8 mouse cellular contexts compared by ENCODE assay signal in the genomic region with DNA sequence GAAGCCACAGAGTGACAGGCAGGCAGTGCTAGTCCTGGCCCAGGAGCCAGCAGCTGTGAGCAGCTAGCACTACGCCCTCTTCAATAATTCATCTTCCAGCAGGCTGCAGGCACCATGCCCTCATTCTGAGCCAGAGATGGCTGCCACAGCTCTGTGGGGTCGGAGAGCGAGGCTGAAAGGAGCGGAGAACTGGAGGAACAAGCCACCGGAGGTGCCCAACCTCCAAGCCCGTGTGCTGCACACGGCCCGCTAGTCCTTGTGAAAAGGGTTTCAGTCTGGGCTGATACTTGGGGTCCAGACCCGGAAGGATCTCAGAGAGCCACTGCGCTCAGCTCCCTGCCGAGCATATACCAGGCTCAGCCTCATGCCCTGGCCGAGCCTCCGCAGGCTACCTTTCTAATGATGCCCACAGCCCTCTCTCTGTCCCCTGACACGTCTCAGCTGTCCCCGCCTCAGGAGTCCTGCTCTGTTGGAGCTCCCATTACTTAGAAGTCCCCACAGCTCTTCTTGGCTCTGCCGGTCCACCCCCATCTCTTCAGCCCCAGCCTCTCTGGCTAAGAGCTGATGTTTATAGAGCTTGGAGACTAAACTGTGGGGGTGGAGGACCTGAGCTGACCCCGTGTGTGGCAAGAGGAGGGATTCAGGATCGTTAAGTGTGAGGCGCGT. TPM values are rescaled to one million over a fixed set of nuclear protein-coding genes. Genes with fewer than 3 reads are reported as not detected.
A peak's percentile ranks its signal among the peaks of the same experiment; 100 is the strongest.
DNase-seq lines count a peak whose midpoint lies in the region; ATAC-seq and TF ChIP-seq lines count a peak whose summit lies in the region.

No protein-coding gene starts in this region.

- no peak overlapping the region for H3K27ac ChIP-seq in thymus, adult 2 months (ENCODE audit: control insufficient read depth, insufficient read depth, low read length)
- no peak overlapping the region for H3K27ac ChIP-seq in liver, embryonic 13.5 days
- peak overlapping the region; percentile 42; the same call in 1 of the 2 replicates for H3K27ac ChIP-seq in stomach, embryonic 15.5 days

- H3K4me1 ChIP-seq in thymus, adult 2 months (replicated peaks; ENCODE audit: control insufficient read depth, insufficient read depth, low read length) = peaks cover 20% of the 10 kb centered on the region
- peaks cover 28% of the 10 kb centered on the region for H3K4me1 ChIP-seq in liver, embryonic 13.5 days (replicated peaks)
- peaks cover 50% of the 10 kb centered on the region for H3K4me1 ChIP-seq in stomach, embryonic 15.5 days

- 0 out of 2 replicates have a peak overlapping the region, but pooled peaks have one; percentile 17 for H3K9ac ChIP-seq in liver, embryonic 13.5 days
- H3K9ac ChIP-seq in stomach, embryonic 15.5 days = no peak overlapping the region

- no peak overlapping the region for H3K4me3 ChIP-seq in thymus, adult 2 months (ENCODE audit: control insufficient read depth, insufficient read depth, low read length)
- no peak overlapping the region for H3K4me3 ChIP-seq in liver, embryonic 13.5 days (replicated peaks)
- H3K4me3 ChIP-seq in stomach, embryonic 15.5 days (replicated peaks) = peak overlapping the region; percentile 8

- 26% methylated on average over 20 of the region's 20 CpGs for WGBS in thymus, adult 2 months
- 15% methylated on average over 20 of the region's 20 CpGs for WGBS in liver, embryonic 13.5 days (ENCODE audit: insufficient replicate concordance)
- WGBS in stomach, embryonic 15.5 days = 9% methylated on average over 20 of the region's 20 CpGs

- no peaks in the 10 kb centered on the region for H3K9me3 ChIP-seq in liver, embryonic 13.5 days (replicated peaks)
- H3K9me3 ChIP-seq in stomach, embryonic 15.5 days = no peaks in the 10 kb centered on the region

- peaks cover 5% of the 10 kb centered on the region; the same call in 1 of the 2 replicates for H3K27me3 ChIP-seq in thymus, adult 2 months (ENCODE audit: control insufficient read depth, insufficient read depth, low read length)
- peaks cover 95% of the 10 kb centered on the region for H3K27me3 ChIP-seq in liver, embryonic 13.5 days
- peaks cover 18% of the 10 kb centered on the region for H3K27me3 ChIP-seq in stomach, embryonic 15.5 days (replicated peaks)

- peak overlapping the region; percentile 4; the same call in 1 of the 2 replicates for H3K4me2 ChIP-seq in liver, embryonic 13.5 days
- peak overlapping the region; percentile 49 for H3K4me2 ChIP-seq in stomach, embryonic 15.5 days

- 0 out of 2 replicates have a peak, but pooled peaks have one; percentile 17 for TF ChIP-seq POLR2A in thymus, adult 2 months (IDR thresholded peaks at IDR 0.05; ENCODE audit: control insufficient read depth, extremely low read depth, insufficient read depth, low read length, poor library complexity)

- TF ChIP-seq CTCF in thymus, adult 2 months (IDR thresholded peaks at IDR 0.05; ENCODE audit: borderline replicate concordance, control insufficient read depth, extremely low read depth, insufficient read depth, low read length, poor library complexity) = 0 out of 2 replicates have a peak, but pooled peaks have one; percentile 1

- peak; percentile 46 for DNase-seq in CD4-positive, CD25-positive, alpha-beta regulatory T cell, adult 2 months (ENCODE audit: low read depth, low spot score)
- no peak for DNase-seq in thymus, adult 2 months
- no peak for DNase-seq in thymus, postnatal 14 days
- DNase-seq in liver, embryonic 13.5 days = no peak
- DNase-seq in adipocyte (ENCODE audit: low spot score) = no peak

- no peak for ATAC-seq in CD4-positive, CD25-positive, alpha-beta regulatory T cell, adult 4 months
- ATAC-seq in liver, embryonic 13.5 days (ENCODE audit: low read depth) = no peak
- ATAC-seq in stomach, embryonic 15.5 days (ENCODE audit: insufficient read depth, low FRiP score, low read depth) = no peak
- ATAC-seq in erythroid progenitor cell, adult 5-6 weeks (replicated peaks; ENCODE audit: low FRiP score, poor library complexity, severe bottlenecking) = no peak

- H3K36me3 ChIP-seq in thymus, adult 2 months (ENCODE audit: control insufficient read depth, insufficient read depth, low read length) = no peaks in the 10 kb centered on the region
- H3K36me3 ChIP-seq in liver, embryonic 13.5 days = no peaks in the 10 kb centered on the region
- H3K36me3 ChIP-seq in stomach, embryonic 15.5 days = no peaks in the 10 kb centered on the region

RNA-seq across cellular contexts. Expression of gene Cacnb3, which starts 1.9 kb away (rescaled TPM):
- not detected for polyA plus RNA-seq in CD4-positive, CD25-positive, alpha-beta regulatory T cell, adult 4 months (2017; shearing (Covaris generic))
- polyA plus RNA-seq in thymus, adult 2 months (2012; rRNA removed) = 102 and 127 TPM in 2 replicates
- polyA plus RNA-seq in liver, embryonic 13.5 days (2015; fragmentation: Nextera tagmentation; extraction: Ambion mirVana) = 1.4 and 1.5 TPM in 2 replicates
- polyA plus RNA-seq in stomach, embryonic 15.5 days (2015; fragmentation: Nextera tagmentation; extraction: Ambion mirVana) = 29.0 and 32.2 TPM in 2 replicates
- total RNA-seq in erythroid progenitor cell, adult 5-6 weeks (2015; ENCODE audit: low replicate concordance) = not detected in 2 replicates
- 0.77 TPM in 1 of 2 replicates, not detected in the other for total RNA-seq in erythroid progenitor cell, adult 5-6 weeks (2017; ENCODE audit: low replicate concordance)

RNA-seq across cellular contexts. Expression of gene Adcy6, which starts 18.8 kb away (rescaled TPM):
- polyA plus RNA-seq in CD4-positive, CD25-positive, alpha-beta regulatory T cell, adult 4 months (2017; shearing (Covaris generic)) = 1 to 10 TPM; 1.1 to 1.5 TPM
- polyA plus RNA-seq in thymus, adult 2 months (2012; rRNA removed) = 211 and 230 TPM in 2 replicates
- 5.2 and 6.2 TPM in 2 replicates for polyA plus RNA-seq in liver, embryonic 13.5 days (2015; fragmentation: Nextera tagmentation; extraction: Ambion mirVana)
- polyA plus RNA-seq in stomach, embryonic 15.5 days (2015; fragmentation: Nextera tagmentation; extraction: Ambion mirVana) = 21.9 and 22.5 TPM in 2 replicates
- total RNA-seq in erythroid progenitor cell, adult 5-6 weeks (2015; ENCODE audit: low replicate concordance) = 62.3 and 81.3 TPM in 2 replicates
- 133 and 140 TPM in 2 replicates for total RNA-seq in erythroid progenitor cell, adult 5-6 weeks (2017; ENCODE audit: low replicate concordance)

RNA-seq across cellular contexts. Expression of gene Ddx23, which starts 34.0 kb away (rescaled TPM):
- polyA plus RNA-seq in CD4-positive, CD25-positive, alpha-beta regulatory T cell, adult 4 months (2017; shearing (Covaris generic)) = 10 to 100 TPM; 29.4 to 29.8 TPM
- 59.7 and 65.5 TPM in 2 replicates for polyA plus RNA-seq in thymus, adult 2 months (2012; rRNA removed)
- 14.7 and 15.5 TPM in 2 replicates for polyA plus RNA-seq in liver, embryonic 13.5 days (2015; fragmentation: Nextera tagmentation; extraction: Ambion mirVana)
- polyA plus RNA-seq in stomach, embryonic 15.5 days (2015; fragmentation: Nextera tagmentation; extraction: Ambion mirVana) = 22.9 and 26.8 TPM in 2 replicates
- total RNA-seq in erythroid progenitor cell, adult 5-6 weeks (2015; ENCODE audit: low replicate concordance) = 24.5 and 26.0 TPM in 2 replicates
- 49.9 and 91.9 TPM in 2 replicates for total RNA-seq in erythroid progenitor cell, adult 5-6 weeks (2017; ENCODE audit: low replicate concordance)

RNA-seq across cellular contexts. Expression of gene Rnd1, which starts 48.5 kb away (rescaled TPM):
- 1 to 10 TPM in 1 of 2 experiments, under 1 TPM in 1; 0.35 to 1.9 TPM for polyA plus RNA-seq in CD4-positive, CD25-positive, alpha-beta regulatory T cell, adult 4 months (2017; shearing (Covaris generic))
- 2.6 and 2.8 TPM in 2 replicates for polyA plus RNA-seq in thymus, adult 2 months (2012; rRNA removed)
- polyA plus RNA-seq in liver, embryonic 13.5 days (2015; fragmentation: Nextera tagmentation; extraction: Ambion mirVana) = 0.35 and 0.37 TPM in 2 replicates
- polyA plus RNA-seq in stomach, embryonic 15.5 days (2015; fragmentation: Nextera tagmentation; extraction: Ambion mirVana) = 1.3 and 1.4 TPM in 2 replicates
- 0.36 TPM in 1 of 2 replicates, not detected in the other for total RNA-seq in erythroid progenitor cell, adult 5-6 weeks (2015; ENCODE audit: low replicate concordance)
- total RNA-seq in erythroid progenitor cell, adult 5-6 weeks (2017; ENCODE audit: low replicate concordance) = not detected in 2 replicates

RNA-seq across cellular contexts. Expression of gene 4930415O20Rik, which starts 57.9 kb away (rescaled TPM):
- not detected for polyA plus RNA-seq in CD4-positive, CD25-positive, alpha-beta regulatory T cell, adult 4 months (2017; shearing (Covaris generic))
- polyA plus RNA-seq in thymus, adult 2 months (2012; rRNA removed) = 0.31 TPM in 1 of 2 replicates, not detected in the other
- not detected in 2 replicates for polyA plus RNA-seq in liver, embryonic 13.5 days (2015; fragmentation: Nextera tagmentation; extraction: Ambion mirVana)
- 0.43 TPM in 1 of 2 replicates, not detected in the other for polyA plus RNA-seq in stomach, embryonic 15.5 days (2015; fragmentation: Nextera tagmentation; extraction: Ambion mirVana)
- total RNA-seq in erythroid progenitor cell, adult 5-6 weeks (2015; ENCODE audit: low replicate concordance) = not detected in 2 replicates
- not detected in 2 replicates for total RNA-seq in erythroid progenitor cell, adult 5-6 weeks (2017; ENCODE audit: low replicate concordance)

Comparison
In these comparisons a context has a peak if more than half of its experiments do, and no peak if none do; other contexts are left out.
1. RNA of gene Cacnb3, which starts 1.9 kb away (polyA plus RNA-seq): 102 to 127 TPM in thymus, adult 2 months and 29.0 to 32.2 TPM in stomach, embryonic 15.5 days; 1.4 to 1.5 TPM in liver, embryonic 13.5 days and not detected in CD4-positive, CD25-positive, alpha-beta regulatory T cell, adult 4 months; every median in the first group is over 10 times any median in the second.